Comparison of ENCODE assay signal across 21 mouse cellular contexts in genomic region chr4:128341315-128341714, GRCm38 (mm10).
DNase-seq lines count a peak whose midpoint lies in the region; TF ChIP-seq lines count a peak whose summit lies in the region.
"Had no signal": no experiment of that assay in that cellular context is flagged by ENCODE, and none has a peak within 500 bp of the region (broad histone marks: within the 10 kb centered on the region; RNA-seq: fewer than 3 reads in every experiment).

No protein-coding gene starts in this region.

- peak overlapping the region; percentile 43; the same call in 1 of the 2 replicates for H3K27ac ChIP-seq in layer of hippocampus, adult 2 months
- H3K27ac ChIP-seq: gastrocnemius, adult 2 months; heart, embryonic 15.5 days; hindbrain, embryonic 13.5 days; kidney, postnatal 0 days; limb, embryonic 12.5 days had no signal

- intact Hi-C loops in left cerebral cortex, postnatal 36 days (cut with DNase I), result no loop called here

- no peak for TF ChIP-seq CTCF in layer of hippocampus, adult 2 months (conservative IDR thresholded peaks at IDR 0.05)

- H3K4me3 ChIP-seq in layer of hippocampus, adult 2 months, result no peak overlapping the region
- H3K4me3 ChIP-seq: gastrocnemius, adult 2 months; heart, embryonic 15.5 days; hindbrain, embryonic 13.5 days; limb, embryonic 12.5 days had no signal

- peak; percentile 11 to 34 for DNase-seq in layer of hippocampus, adult 2 months (ENCODE audit: low spot score in 2 of 2)
- DNase-seq in layer of hippocampus, postnatal 10 days (ENCODE audit: low spot score in 2 of 2), result no peak
- peak; percentile 17 for DNase-seq in retina, postnatal 1 day
- DNase-seq in retina, embryonic 14.5 days (ENCODE audit: low spot score), result no peak
- peak; percentile 37 to 57 for DNase-seq in left cerebral cortex, postnatal 36 days (ENCODE audit: low spot score in 2 of 2)
- DNase-seq in embryo, embryonic 11 days, result no peak
- no peak for DNase-seq in urinary bladder, postnatal 25 days (ENCODE audit: low spot score)
- DNase-seq: adrenal gland, adult 8-10 months; cerebellum, adult 18-20 months; cerebellum, postnatal 36 days; gastrocnemius, adult 2 months; heart, postnatal 36 days; kidney, adult 2 months; layer of hippocampus, postnatal 36 days; liver, postnatal 0 days; lung, postnatal 14 days; spleen, adult 18-20 months had no signal

Comparison
In these comparisons a context has a peak if more than half of its experiments do, and no peak if none do; other contexts are left out.
1. DNase-seq: peak in layer of hippocampus, adult 2 months (2 of 2), retina, postnatal 1 day (single experiment) and left cerebral cortex, postnatal 36 days (2 of 2); none in layer of hippocampus, postnatal 10 days (0 of 2), retina, embryonic 14.5 days (single experiment), embryo, embryonic 11 days (single experiment) and urinary bladder, postnatal 25 days (single experiment).